Mouse (Mus musculus): ENCODE results near the gene Leng1. TPM values are rescaled to one million over a fixed set of nuclear protein-coding genes. Genes with fewer than 3 reads are reported as not detected.

The Leng1 gene
- polyA plus RNA-seq (2014; fragmentation: Illumina TruSeq; extraction: RNeasy Lipid Tissue Mini Kit (QIAGEN cat#74804); ENCODE audit: low read depth, low replicate concordance) = 3.2 TPM

GRCm38 (mm10) chr7:3665215-3666114 lies at the start of gene Leng1:
Gene Leng1, minus strand, starts transcription at chr7:3665840.

GRCm38 (mm10) chr7:3703879-3704441 lies 38.3 kb upstream of the Leng1 start, which contains the start of gene Rps9:
Gene Rps9, plus strand, starts transcription at chr7:3703993.

GRCm38 (mm10) chr7:3692987-3693808 lies 27.6 kb upstream of the Leng1 start, which contains the start of gene Mboat7:
Gene Mboat7, minus strand, starts transcription at chr7:3693523.

GRCm38 (mm10) chr7:3692382-3692986 lies 26.8 kb upstream of the Leng1 start, which contains the start of gene Tsen34:
Gene Tsen34, plus strand, starts transcription at chr7:3692863.

GRCm38 (mm10) chr7:3677342-3677741 lies 11.7 kb upstream of the Leng1 start, which contains the start of gene Tmc4:
Gene Tmc4, minus strand, starts transcription at chr7:3677553.

GRCm38 (mm10) chr7:3644672-3645487 lies 20.8 kb downstream of the Leng1 start, which contains the start of gene Cnot3:
Gene Cnot3, plus strand, starts transcription at chr7:3645268.

GRCm38 (mm10) chr7:3629543-3630477 lies 35.8 kb downstream of the Leng1 start, which contains the start of the genes Tfpt and Prpf31:
Gene Tfpt, minus strand, starts transcription at chr7:3629929.
Gene Prpf31, plus strand, starts transcription at chr7:3629985.

GRCm38 (mm10) chr7:3617242-3617995 lies 48.2 kb downstream of the Leng1 start, which contains the start of gene Ndufa3:
Gene Ndufa3, plus strand, starts transcription at chr7:3617373.

GRCm38 (mm10) chr7:3616057-3616388 lies 49.6 kb downstream of the Leng1 start, which contains the start of gene Oscar:
Gene Oscar, minus strand, starts transcription at chr7:3616157.

Other genes with a start within 250 kb of the Leng1 start
- gene Cacng6, start 241.6 kb downstream of the Leng1 start, polyA plus RNA-seq (2014; fragmentation: Illumina TruSeq; extraction: RNeasy Lipid Tissue Mini Kit (QIAGEN cat#74804); ENCODE audit: low read depth, low replicate concordance) = 0.17 TPM
- 0.14 TPM for gene Tarm1, start 163.2 kb downstream of the Leng1 start, polyA plus RNA-seq (2014; fragmentation: Illumina TruSeq; extraction: RNeasy Lipid Tissue Mini Kit (QIAGEN cat#74804); ENCODE audit: low read depth, low replicate concordance)
- gene Oscar, start 49.7 kb downstream of the Leng1 start, polyA plus RNA-seq (2014; fragmentation: Illumina TruSeq; extraction: RNeasy Lipid Tissue Mini Kit (QIAGEN cat#74804); ENCODE audit: low read depth, low replicate concordance) = 1.3 TPM
- 18.2 TPM for gene Ndufa3, start 48.5 kb downstream of the Leng1 start, polyA plus RNA-seq (2014; fragmentation: Illumina TruSeq; extraction: RNeasy Lipid Tissue Mini Kit (QIAGEN cat#74804); ENCODE audit: low read depth, low replicate concordance)
- gene Tfpt, start 35.9 kb downstream of the Leng1 start, polyA plus RNA-seq (2014; fragmentation: Illumina TruSeq; extraction: RNeasy Lipid Tissue Mini Kit (QIAGEN cat#74804); ENCODE audit: low read depth, low replicate concordance) = 3.1 TPM
- 13.3 TPM for gene Prpf31, start 35.9 kb downstream of the Leng1 start, polyA plus RNA-seq (2014; fragmentation: Illumina TruSeq; extraction: RNeasy Lipid Tissue Mini Kit (QIAGEN cat#74804); ENCODE audit: low read depth, low replicate concordance)
- 10.5 TPM for gene Cnot3, start 20.6 kb downstream of the Leng1 start, polyA plus RNA-seq (2014; fragmentation: Illumina TruSeq; extraction: RNeasy Lipid Tissue Mini Kit (QIAGEN cat#74804); ENCODE audit: low read depth, low replicate concordance)
- 2.5 TPM for gene Tmc4, start 11.7 kb upstream of the Leng1 start, polyA plus RNA-seq (2014; fragmentation: Illumina TruSeq; extraction: RNeasy Lipid Tissue Mini Kit (QIAGEN cat#74804); ENCODE audit: low read depth, low replicate concordance)
- gene Tsen34, start 27.0 kb upstream of the Leng1 start, polyA plus RNA-seq (2014; fragmentation: Illumina TruSeq; extraction: RNeasy Lipid Tissue Mini Kit (QIAGEN cat#74804); ENCODE audit: low read depth, low replicate concordance) = 1.2 TPM
- gene Mboat7, start 27.7 kb upstream of the Leng1 start, polyA plus RNA-seq (2014; fragmentation: Illumina TruSeq; extraction: RNeasy Lipid Tissue Mini Kit (QIAGEN cat#74804); ENCODE audit: low read depth, low replicate concordance) = 10.7 TPM
- gene Rps9, start 38.2 kb upstream of the Leng1 start, polyA plus RNA-seq (2014; fragmentation: Illumina TruSeq; extraction: RNeasy Lipid Tissue Mini Kit (QIAGEN cat#74804); ENCODE audit: low read depth, low replicate concordance) = 3.7 TPM
- 0.22 TPM for gene Pirb, start 54.6 kb upstream of the Leng1 start, polyA plus RNA-seq (2014; fragmentation: Illumina TruSeq; extraction: RNeasy Lipid Tissue Mini Kit (QIAGEN cat#74804); ENCODE audit: low read depth, low replicate concordance)
- not detected for gene Gm15448, start 159.8 kb upstream of the Leng1 start, polyA plus RNA-seq (2014; fragmentation: Illumina TruSeq; extraction: RNeasy Lipid Tissue Mini Kit (QIAGEN cat#74804); ENCODE audit: low read depth, low replicate concordance)
- gene Pira2, start 179.2 kb upstream of the Leng1 start, polyA plus RNA-seq (2014; fragmentation: Illumina TruSeq; extraction: RNeasy Lipid Tissue Mini Kit (QIAGEN cat#74804); ENCODE audit: low read depth, low replicate concordance) = 0.43 TPM
- 0.11 TPM for gene Gm14548, start 232.3 kb upstream of the Leng1 start, polyA plus RNA-seq (2014; fragmentation: Illumina TruSeq; extraction: RNeasy Lipid Tissue Mini Kit (QIAGEN cat#74804); ENCODE audit: low read depth, low replicate concordance)
- not detected for gene Lilra6, start 249.7 kb upstream of the Leng1 start, polyA plus RNA-seq (2014; fragmentation: Illumina TruSeq; extraction: RNeasy Lipid Tissue Mini Kit (QIAGEN cat#74804); ENCODE audit: low read depth, low replicate concordance)

All from testis, adult 10 weeks (tissue).